Mouse (Mus musculus) frontal cortex, postnatal 25 days (tissue): ENCODE results near the gene Lgals8.
A peak's percentile ranks its signal among the peaks of the same experiment; 100 is the strongest.
"Not testable (repeated sequence)": the region's sequence is repeated elsewhere in the genome, so short reads cannot be mapped to it uniquely, and the experiment has no call there.

Experiments used
- DNase-seq, 2 experiments: peaks; one replicate each; pipeline ENCODE4 v3.0.0; 2022; ENCODE audit warnings: low spot score in 2 of 2

Gene Lgals8

DNA sequence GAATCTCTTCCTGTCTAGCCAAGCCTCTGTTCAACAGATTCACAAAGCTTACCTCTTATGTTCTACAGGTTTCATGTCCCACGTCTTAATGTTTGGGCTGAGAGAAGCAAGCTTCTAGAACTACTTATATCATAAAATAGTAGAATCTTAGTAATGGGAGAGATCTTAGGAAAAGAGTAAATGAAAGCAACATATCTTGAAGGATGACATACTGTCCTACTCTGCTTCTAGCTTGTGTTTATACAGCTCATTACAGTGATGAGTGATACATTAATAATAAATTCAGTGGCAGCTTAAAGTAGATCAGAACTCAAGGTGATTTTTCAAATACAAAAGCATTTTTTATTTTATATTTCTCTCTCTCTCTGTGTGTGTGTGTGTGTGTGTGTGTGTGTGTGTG is at the start of gene Lgals8:
Gene Lgals8, minus strand, starts transcription at position 101 of the 400 bp plus-strand sequence.
- DNase-seq, result no peak

DNA sequence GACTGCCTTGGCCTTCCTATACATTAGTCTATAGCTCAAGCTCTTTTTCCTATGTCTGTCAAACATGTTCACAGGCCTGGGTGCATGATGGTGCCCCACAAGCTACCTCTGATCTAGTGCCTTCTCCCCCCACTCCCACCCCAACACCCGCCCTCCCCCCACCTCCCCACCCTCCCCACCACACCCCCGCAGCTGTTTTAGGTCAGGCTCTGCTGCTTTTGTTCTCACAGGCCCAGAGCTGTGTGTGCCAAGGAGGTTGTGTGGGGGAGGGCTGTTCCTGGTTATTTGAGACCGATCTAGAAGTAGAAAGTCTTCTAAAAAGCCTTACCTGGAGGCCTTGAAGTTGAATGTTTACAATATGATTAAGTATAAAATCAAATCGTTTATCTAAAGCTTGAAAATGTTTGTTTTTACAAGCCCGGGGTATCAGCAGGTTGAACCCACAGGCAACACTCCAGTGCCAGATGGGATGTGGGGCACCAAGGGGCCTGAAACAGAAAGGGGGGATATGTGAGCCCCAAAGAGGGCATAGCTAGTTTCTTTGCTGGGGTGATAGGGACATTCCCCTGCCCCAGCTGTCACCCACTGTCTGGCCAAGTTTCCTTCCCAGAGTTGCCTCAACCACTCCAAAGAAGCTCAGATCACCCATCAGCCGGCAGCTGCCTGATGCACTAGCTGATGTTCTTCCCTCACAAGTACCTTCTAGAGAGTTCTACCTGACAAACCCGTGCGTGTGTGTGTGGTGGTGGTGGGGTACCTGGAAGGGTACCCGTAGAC is 46.6 kb upstream of the Lgals8 start:
- no peak for DNase-seq

DNA sequence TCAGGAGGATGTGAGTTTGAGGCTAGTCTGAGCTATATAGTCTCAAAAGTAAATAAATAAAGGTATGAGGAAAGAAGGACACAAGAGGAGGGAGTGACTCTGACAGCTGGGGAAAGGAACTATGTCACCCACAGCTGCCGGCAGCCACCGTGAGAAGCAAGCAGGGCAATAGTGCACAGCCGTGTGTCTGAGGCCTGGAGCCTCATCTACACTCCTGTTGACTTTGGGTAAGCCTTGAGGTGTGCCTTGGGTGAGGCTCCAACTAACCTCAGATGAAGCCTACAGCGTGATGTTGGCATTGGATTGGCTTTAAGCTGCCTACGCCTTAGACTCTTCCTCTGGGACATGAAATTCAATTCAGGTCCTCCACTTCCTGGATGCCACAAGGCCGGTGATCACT is 45.3 kb upstream of the Lgals8 start:
- DNase-seq, result no peak

DNA sequence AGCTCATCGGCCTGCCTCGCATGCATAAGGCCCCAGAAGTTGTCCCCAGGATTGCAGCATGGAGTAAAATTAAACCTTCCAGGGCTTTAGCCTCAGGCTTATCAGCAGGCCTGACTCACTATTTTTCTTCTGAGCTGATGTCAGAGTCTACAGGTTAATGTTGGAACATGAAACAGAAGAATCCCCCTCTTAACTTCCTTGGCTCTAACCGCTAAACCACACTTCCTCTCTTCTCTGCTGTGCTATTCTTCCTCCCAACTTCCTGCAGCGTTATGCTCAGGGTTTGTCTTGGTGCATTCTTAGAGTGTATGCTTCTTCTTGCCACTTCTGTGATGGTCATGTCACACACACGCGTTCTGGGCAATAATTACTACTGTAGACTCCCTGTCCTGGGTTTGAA is 42.7 kb upstream of the Lgals8 start:
- DNase-seq, result no peak

DNA sequence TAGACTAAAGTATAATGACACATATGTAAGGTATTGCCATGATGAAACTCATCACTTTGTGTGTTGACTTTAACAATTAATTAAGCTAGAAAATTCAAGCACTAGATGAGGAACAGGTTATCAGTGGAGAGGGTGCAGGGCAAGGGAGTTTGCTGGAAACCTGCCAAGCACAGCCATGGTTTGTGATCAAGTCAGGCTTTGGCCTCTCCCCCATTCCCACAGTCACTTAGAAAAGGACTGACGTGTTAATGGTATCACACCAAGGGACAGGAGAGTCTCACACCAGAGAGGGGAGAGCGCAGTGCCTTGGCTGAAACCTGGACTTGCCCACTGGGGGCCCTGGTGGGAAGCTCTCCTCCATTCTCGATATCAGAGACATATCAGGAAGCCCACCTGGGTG is 40.6 kb upstream of the Lgals8 start:
- DNase-seq, result no peak

DNA sequence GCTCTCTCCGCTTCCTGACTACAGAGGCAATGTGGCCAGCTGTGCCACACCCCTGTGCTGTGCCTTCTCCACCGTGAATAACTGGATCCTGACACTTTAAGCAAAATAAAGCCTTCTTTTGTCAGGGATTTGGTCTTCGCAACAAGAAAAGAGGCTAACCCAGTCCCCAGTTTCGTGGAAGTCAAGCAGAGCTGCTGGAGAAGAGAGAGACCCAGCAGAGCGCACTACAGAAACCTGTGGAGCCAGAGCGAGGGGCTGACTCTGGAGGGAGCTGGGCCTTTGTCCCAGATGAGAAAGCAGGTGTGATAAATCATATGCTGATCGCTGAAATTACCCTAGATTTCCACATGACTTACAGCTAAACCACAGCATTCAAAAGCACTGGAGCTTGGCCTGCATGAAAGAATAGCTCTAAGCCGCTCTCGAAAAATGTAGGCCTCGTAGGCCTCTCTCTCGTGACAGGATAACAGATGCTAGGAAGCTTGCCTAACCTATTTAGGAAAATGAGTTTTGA is 38.6 kb upstream of the Lgals8 start:
- no peak for DNase-seq

DNA sequence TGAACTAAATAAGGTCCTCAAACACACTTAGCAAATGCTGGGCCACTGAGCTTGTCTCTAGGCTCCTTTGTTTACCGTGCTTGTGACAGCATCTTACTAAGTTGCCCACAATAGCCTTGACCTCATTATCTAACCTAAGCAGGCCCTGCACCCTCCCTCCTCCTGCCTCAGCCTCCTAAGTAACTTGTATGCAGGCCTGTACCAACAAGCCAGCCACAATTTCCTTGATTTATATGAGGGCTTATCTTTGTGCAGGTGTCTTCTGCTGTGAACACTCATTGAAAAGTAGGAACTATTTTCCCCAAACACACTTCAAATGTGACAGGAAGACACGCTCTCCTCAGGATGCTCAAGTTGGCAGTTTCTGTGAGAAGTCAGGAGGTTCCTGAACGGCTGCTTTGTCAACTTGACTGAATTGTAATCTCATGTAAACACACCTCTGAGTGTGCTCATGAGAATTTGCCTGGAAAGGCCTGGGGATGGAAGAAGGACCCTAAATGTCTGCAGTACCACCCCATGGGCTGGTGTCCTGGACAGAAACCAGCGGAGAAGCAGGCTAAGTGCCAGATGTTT is 38.0 kb upstream of the Lgals8 start:
- DNase-seq, result no peak

DNA sequence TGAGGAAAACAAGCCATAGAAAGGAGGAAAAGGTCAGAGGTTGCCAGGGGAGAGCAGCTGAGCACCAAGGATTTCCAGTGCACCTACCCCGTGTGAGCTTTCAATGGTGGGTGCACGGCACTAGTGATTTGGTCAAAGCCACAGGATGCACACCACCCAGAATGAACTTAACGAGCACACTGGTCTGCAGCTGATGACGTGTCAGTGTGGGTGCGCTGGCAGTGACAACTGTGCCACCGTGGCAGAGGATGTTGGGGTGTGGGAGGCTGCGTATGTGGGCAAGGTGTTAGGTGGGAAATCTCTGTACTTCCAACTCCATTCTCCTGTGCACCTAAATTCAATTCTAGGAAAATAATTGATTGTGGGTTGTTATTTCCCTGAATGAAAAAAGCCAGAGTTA is 34.4 kb upstream of the Lgals8 start:
- DNase-seq, result no peak

GRCm38 (mm10) chr13:12497809-12498208 is 33.1 kb upstream of the Lgals8 start:
- no peak for DNase-seq

GRCm38 (mm10) chr13:12494750-12495149 is 30.0 kb upstream of the Lgals8 start:
- DNase-seq, result no peak

- no peak for DNase-seq
Observed at GRCm38 (mm10) chr13:12492515-12492914, 27.8 kb upstream of the Lgals8 start.

DNA sequence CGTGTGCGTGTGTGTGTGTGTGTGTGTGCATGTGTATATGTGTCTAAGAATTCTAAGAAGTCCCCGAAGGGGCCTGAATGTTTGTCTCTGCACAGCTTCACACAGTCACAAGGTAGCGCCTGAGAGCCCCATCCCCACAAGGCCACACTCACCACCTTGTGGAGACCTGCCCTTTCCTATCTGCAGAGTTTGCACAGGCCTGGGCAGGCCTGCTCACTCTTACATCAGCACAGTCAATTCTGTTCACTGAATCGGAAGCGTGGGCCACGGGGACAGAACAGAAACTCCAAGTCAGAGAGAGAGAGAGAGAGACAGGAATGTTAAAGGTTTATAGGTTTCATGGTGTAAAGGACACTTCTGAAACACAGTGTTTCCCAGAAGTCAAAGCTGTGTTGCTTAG is 20.9 kb upstream of the Lgals8 start:
- DNase-seq, result no peak

- DNase-seq, result no peak
Observed at GRCm38 (mm10) chr13:12485197-12485596, 20.5 kb upstream of the Lgals8 start.

DNA sequence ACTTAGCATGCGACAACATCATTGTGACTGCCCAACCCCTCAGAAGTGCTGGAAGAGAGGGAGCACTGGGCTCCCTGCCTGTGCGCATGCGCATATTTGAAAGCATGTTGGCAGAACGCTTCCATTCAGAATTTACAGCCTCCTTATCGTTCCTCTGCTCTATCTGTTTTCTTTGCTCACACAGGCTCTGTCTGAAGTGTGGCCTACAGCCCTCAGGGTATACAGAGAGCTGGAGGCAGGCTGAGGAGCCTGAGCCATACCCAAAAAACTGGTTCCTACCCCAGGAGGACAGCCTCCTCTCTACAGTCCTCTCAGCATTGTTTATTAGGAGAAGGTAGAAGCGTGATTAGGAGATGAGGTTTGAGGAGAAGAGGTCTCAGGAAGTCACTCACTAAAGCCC is 15.1 kb upstream of the Lgals8 start:
- no peak for DNase-seq

- no peak for DNase-seq
Observed at GRCm38 (mm10) chr13:12478301-12478700, 13.6 kb upstream of the Lgals8 start.

GRCm38 (mm10) chr13:12476886-12477285 is 12.1 kb upstream of the Lgals8 start:
- DNase-seq, result no peak

GRCm38 (mm10) chr13:12475239-12475638 is 10.5 kb upstream of the Lgals8 start:
- DNase-seq, result no peak

GRCm38 (mm10) chr13:12473724-12474378 is 9.1 kb upstream of the Lgals8 start:
- peak; percentile 49 to 74 for DNase-seq

DNA sequence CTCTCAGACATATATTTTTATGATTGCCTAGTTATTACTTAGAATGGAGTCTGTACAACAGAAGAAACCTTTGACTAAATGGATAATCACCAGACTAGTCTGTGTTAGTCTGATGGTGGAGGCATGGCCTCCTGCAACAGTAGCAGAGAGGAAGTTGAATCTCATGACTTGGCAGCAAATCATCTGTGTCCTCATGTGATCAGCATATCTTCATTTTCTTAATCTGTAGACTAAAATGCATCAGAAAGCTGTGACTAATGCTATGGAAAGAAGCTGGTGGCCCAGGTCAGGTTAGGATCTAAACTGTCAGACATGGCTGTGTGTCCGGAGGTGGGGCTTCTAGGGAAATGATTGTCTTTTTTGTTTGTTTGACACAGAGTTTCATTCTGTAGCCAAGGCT is 3.7 kb upstream of the Lgals8 start:
- DNase-seq, result no peak

GRCm38 (mm10) chr13:12464159-12464558 is 585 bp downstream of the Lgals8 start:
- not testable (repeated sequence) for DNase-seq

DNA sequence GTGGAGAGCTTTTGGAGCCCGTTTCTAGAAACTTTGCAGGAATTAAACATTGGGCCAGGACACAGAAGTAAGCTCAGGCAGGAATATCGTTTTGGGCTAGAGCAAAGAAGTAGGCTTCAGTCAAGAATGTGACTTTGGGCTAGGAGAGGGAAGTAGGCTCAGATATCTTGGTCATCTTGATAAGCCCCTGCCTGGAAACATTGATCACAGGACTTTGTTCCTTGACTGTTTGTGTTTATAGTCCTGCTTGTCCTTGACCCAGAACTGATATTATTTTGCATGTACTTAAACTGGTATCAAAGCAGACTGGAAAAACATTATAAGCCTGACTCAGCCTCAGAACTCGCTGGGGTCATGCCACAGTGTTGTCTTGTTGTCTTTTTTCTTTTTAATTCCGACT is 2.1 kb downstream of the Lgals8 start:
- no peak for DNase-seq

DNA sequence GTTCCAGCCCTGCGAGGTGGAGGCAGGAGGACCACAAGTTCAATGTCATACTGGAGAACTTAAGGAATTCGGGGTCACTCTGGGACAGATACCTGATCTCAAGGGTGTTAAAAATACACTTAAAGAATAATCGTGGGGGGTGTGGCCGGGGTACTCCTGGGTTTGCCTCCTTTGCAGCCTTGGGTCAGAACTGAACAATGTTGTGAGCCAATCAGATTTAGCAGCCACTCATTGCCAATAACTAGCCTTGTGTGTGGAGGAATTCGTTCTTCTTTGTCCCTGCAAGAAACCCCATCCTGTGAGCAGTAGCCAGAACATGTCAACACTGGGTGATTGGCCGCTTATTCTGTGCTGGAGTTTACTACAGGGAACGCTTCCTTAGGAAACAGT is 3.0 kb downstream of the Lgals8 start:
- no peak for DNase-seq
